Mouse (Mus musculus): Measurements from ENCODE around the gene Lgi1.

The Lgi1 gene

GRCm38 (mm10) chr19:38327002-38327401 lies 62.7 kb downstream of the Lgi1 start:
- no peak for DNase-seq (ENCODE audit: low spot score)

GRCm38 (mm10) chr19:38328010-38328409 lies 63.7 kb downstream of the Lgi1 start:
- DNase-seq (ENCODE audit: low spot score), result no peak

GRCm38 (mm10) chr19:38329257-38329656 lies 64.9 kb downstream of the Lgi1 start:
- no peak for DNase-seq (ENCODE audit: low spot score)

- no peak for DNase-seq (ENCODE audit: low spot score)
These were observed 66.7 kb downstream of the Lgi1 start for GRCm38 (mm10) chr19:38331072-38331471.

GRCm38 (mm10) chr19:38332245-38332644 lies 67.9 kb downstream of the Lgi1 start:
- DNase-seq (ENCODE audit: low spot score), result no peak

- DNase-seq (ENCODE audit: low spot score), result no peak
These were observed 68.5 kb downstream of the Lgi1 start for GRCm38 (mm10) chr19:38332820-38333219.

- DNase-seq (ENCODE audit: low spot score), result no peak
These were observed 72.2 kb downstream of the Lgi1 start for GRCm38 (mm10) chr19:38336553-38336952.

- no peak for DNase-seq (ENCODE audit: low spot score)
These were observed 73.0 kb downstream of the Lgi1 start for GRCm38 (mm10) chr19:38337332-38337731.

GRCm38 (mm10) chr19:38339734-38340133 lies 75.4 kb downstream of the Lgi1 start:
- no peak for DNase-seq (ENCODE audit: low spot score)

- DNase-seq (ENCODE audit: low spot score), result no peak
These were observed 78.9 kb downstream of the Lgi1 start for GRCm38 (mm10) chr19:38343246-38343645.

- DNase-seq (ENCODE audit: low spot score), result no peak
These were observed 84.1 kb downstream of the Lgi1 start for GRCm38 (mm10) chr19:38348271-38349012.

GRCm38 (mm10) chr19:38349013-38349341 lies 84.6 kb downstream of the Lgi1 start:
- DNase-seq (ENCODE audit: low spot score), result no peak

GRCm38 (mm10) chr19:38351202-38351601 lies 86.9 kb downstream of the Lgi1 start:
- no peak for DNase-seq (ENCODE audit: low spot score)

GRCm38 (mm10) chr19:38351728-38352127 lies 87.4 kb downstream of the Lgi1 start:
- DNase-seq (ENCODE audit: low spot score), result no peak

- DNase-seq (ENCODE audit: low spot score), result no peak
These were observed 88.3 kb downstream of the Lgi1 start for GRCm38 (mm10) chr19:38352495-38353130.

- no peak for DNase-seq (ENCODE audit: low spot score)
These were observed 89.9 kb downstream of the Lgi1 start for GRCm38 (mm10) chr19:38354279-38354678.

GRCm38 (mm10) chr19:38354819-38355360 lies 90.6 kb downstream of the Lgi1 start:
- DNase-seq (ENCODE audit: low spot score), result no peak

- DNase-seq (ENCODE audit: low spot score), result no peak
These were observed 92.0 kb downstream of the Lgi1 start for GRCm38 (mm10) chr19:38356211-38356828.

- DNase-seq (ENCODE audit: low spot score), result no peak
These were observed 93.8 kb downstream of the Lgi1 start for GRCm38 (mm10) chr19:38357956-38358623.

GRCm38 (mm10) chr19:38359287-38359686 lies 95.0 kb downstream of the Lgi1 start:
- no peak for DNase-seq (ENCODE audit: low spot score)

All from ovary, postnatal 36 days (tissue).